Mouse (Mus musculus): ENCODE results near the gene Notch4. TPM values are rescaled to one million over a fixed set of nuclear protein-coding genes. Genes with fewer than 3 reads are reported as not detected.

Notch4 gene
- polyA plus RNA-seq, 1 experiment from 2014 or later: 5.2 TPM

GRCm38 (mm10) chr17:34604061-34604508 is 40.0 kb downstream of the Notch4 start, which contains the start of gene Agpat1:
Agpat1 (plus strand) TSS chr17:34604262.
- Histone ChIP-seq H3K4me3 (ENCODE audit: low read depth, low read length) (peak within 1 kb of the TSS; percentile 96), H3K9me3 (ENCODE audit: control insufficient read depth, low read length) (no peaks in the 10 kb centered on the region), H3K27me3 (ENCODE audit: control insufficient read depth, insufficient read depth, low read length) (no peaks in the 10 kb centered on the region), H3K27ac (replicated peaks; ENCODE audit: low read depth, low read length) (peak within 1 kb of the TSS; percentile 72), H3K4me2 (ENCODE audit: low read depth, severe bottlenecking) (peak within 1 kb of the TSS; percentile 93), H3K4me1 (ENCODE audit: control insufficient read depth, insufficient read depth, low read length) (peaks cover 16% of the 10 kb centered on the region), H3K9ac (ENCODE audit: low read length) (peak within 1 kb of the TSS; percentile 89), H3K36me3 (ENCODE audit: control insufficient read depth, insufficient read depth, low read length) (peaks cover 7% of the 10 kb centered on the region; the same call in 1 of the 2 replicates)
- ATAC-seq (ENCODE audit: insufficient number of reproducible peaks, low FRiP score, low TSS enrichment, low read depth) (peak; percentile 90), DNase-seq (ENCODE audit: low spot score) (peak; percentile 99)
- WGBS: 0% methylated on average over 35 of the region's 35 CpGs

GRCm38 (mm10) chr17:34604511-34605237 is 40.6 kb downstream of the Notch4 start:
- ATAC-seq (ENCODE audit: insufficient number of reproducible peaks, low FRiP score, low TSS enrichment, low read depth) (no peak), DNase-seq (ENCODE audit: low spot score) (no peak)
- peak overlapping the region; percentile 89 for H3K9ac ChIP-seq (ENCODE audit: low read length)
- no peaks in the 10 kb centered on the region for H3K27me3 ChIP-seq (ENCODE audit: control insufficient read depth, insufficient read depth, low read length)
- H3K4me3 ChIP-seq (ENCODE audit: low read depth, low read length): peak overlapping the region; percentile 96
- peak overlapping the region; percentile 93 for H3K4me2 ChIP-seq (ENCODE audit: low read depth, severe bottlenecking)
- WGBS: 10% methylated on average over 24 of the region's 24 CpGs
- H3K4me1 ChIP-seq (ENCODE audit: control insufficient read depth, insufficient read depth, low read length): peaks cover 16% of the 10 kb centered on the region
- no peaks in the 10 kb centered on the region for H3K9me3 ChIP-seq (ENCODE audit: control insufficient read depth, low read length)
- H3K27ac ChIP-seq (replicated peaks; ENCODE audit: low read depth, low read length): peak overlapping the region; percentile 72
- peaks cover 7% of the 10 kb centered on the region; the same call in 1 of the 2 replicates for H3K36me3 ChIP-seq (ENCODE audit: control insufficient read depth, insufficient read depth, low read length)

GRCm38 (mm10) chr17:34605609-34606008 is 41.5 kb downstream of the Notch4 start:
- H3K4me1 ChIP-seq (ENCODE audit: control insufficient read depth, insufficient read depth, low read length): peaks cover 16% of the 10 kb centered on the region

GRCm38 (mm10) chr17:34606186-34607039 is 42.3 kb downstream of the Notch4 start:
- H3K36me3 ChIP-seq (ENCODE audit: control insufficient read depth, insufficient read depth, low read length): peaks cover 8% of the 10 kb centered on the region; the same call in 1 of the 2 replicates
- ATAC-seq (ENCODE audit: insufficient number of reproducible peaks, low FRiP score, low TSS enrichment, low read depth) (no peak), DNase-seq (ENCODE audit: low spot score) (no peak)
- H3K27me3 ChIP-seq (ENCODE audit: control insufficient read depth, insufficient read depth, low read length): no peaks in the 10 kb centered on the region
- peak overlapping the region; percentile 68; the same call in 1 of the 2 replicates for H3K27ac ChIP-seq (replicated peaks; ENCODE audit: low read depth, low read length)
- peak overlapping the region; percentile 96 for H3K4me3 ChIP-seq (ENCODE audit: low read depth, low read length)
- H3K4me2 ChIP-seq (ENCODE audit: low read depth, severe bottlenecking): peak overlapping the region; percentile 93
- peak overlapping the region; percentile 89 for H3K9ac ChIP-seq (ENCODE audit: low read length)
- 18% methylated on average over 31 of the region's 32 CpGs for whole genome bisulfite sequencing
- no peaks in the 10 kb centered on the region for H3K9me3 ChIP-seq (ENCODE audit: control insufficient read depth, low read length)
- H3K4me1 ChIP-seq (ENCODE audit: control insufficient read depth, insufficient read depth, low read length): peaks cover 16% of the 10 kb centered on the region

More at GRCm38 (mm10) chr17:34605609-34606008, 41.5 kb downstream of the Notch4 start:
- Histone ChIP-seq H3K4me3 (ENCODE audit: low read depth, low read length) (peak overlapping the region; percentile 96), H3K9me3 (ENCODE audit: control insufficient read depth, low read length) (no peaks in the 10 kb centered on the region), H3K9ac (ENCODE audit: low read length) (peak overlapping the region; percentile 89), H3K36me3 (ENCODE audit: control insufficient read depth, insufficient read depth, low read length) (peaks cover 4% of the 10 kb centered on the region; the same call in 1 of the 2 replicates), H3K27me3 (ENCODE audit: control insufficient read depth, insufficient read depth, low read length) (no peaks in the 10 kb centered on the region), H3K27ac (replicated peaks; ENCODE audit: low read depth, low read length) (peak overlapping the region; percentile 72; the same call in 1 of the 2 replicates), H3K4me2 (ENCODE audit: low read depth, severe bottlenecking) (peak overlapping the region; percentile 93)
- under 1% methylated on average over 23 of the region's 30 CpGs for WGBS
- DNase-seq (ENCODE audit: low spot score) (peak; percentile 97), ATAC-seq (ENCODE audit: insufficient number of reproducible peaks, low FRiP score, low TSS enrichment, low read depth) (peak; percentile 14)

- H3K9ac ChIP-seq (ENCODE audit: low read length): no peak overlapping the region
Observed at GRCm38 (mm10) chr17:34607997-34608396, 43.9 kb downstream of the Notch4 start.

GRCm38 (mm10) chr17:34611050-34611449 is 47.0 kb downstream of the Notch4 start:
- H3K36me3 ChIP-seq (ENCODE audit: control insufficient read depth, insufficient read depth, low read length): peaks cover 25% of the 10 kb centered on the region
- DNase-seq (ENCODE audit: low spot score): no peak
- H3K27ac ChIP-seq (replicated peaks; ENCODE audit: low read depth, low read length): no peak overlapping the region
- ATAC-seq (ENCODE audit: insufficient number of reproducible peaks, low FRiP score, low TSS enrichment, low read depth): no peak
- H3K9me3 ChIP-seq (ENCODE audit: control insufficient read depth, low read length): no peaks in the 10 kb centered on the region
- H3K4me1 ChIP-seq (ENCODE audit: control insufficient read depth, insufficient read depth, low read length): peaks cover 6% of the 10 kb centered on the region
- 92% methylated on average over 8 of the region's 8 CpGs for WGBS
- H3K4me2 ChIP-seq (ENCODE audit: low read depth, severe bottlenecking): no peak overlapping the region
- H3K4me3 ChIP-seq (ENCODE audit: low read depth, low read length): no peak overlapping the region
- H3K9ac ChIP-seq (ENCODE audit: low read length): no peak overlapping the region
- H3K27me3 ChIP-seq (ENCODE audit: control insufficient read depth, insufficient read depth, low read length): no peaks in the 10 kb centered on the region

More at GRCm38 (mm10) chr17:34607997-34608396, 43.9 kb downstream of the Notch4 start:
- ATAC-seq (ENCODE audit: insufficient number of reproducible peaks, low FRiP score, low TSS enrichment, low read depth): no peak
- no peak for DNase-seq (ENCODE audit: low spot score)
- H3K4me2 ChIP-seq (ENCODE audit: low read depth, severe bottlenecking): no peak overlapping the region
- no peaks in the 10 kb centered on the region for H3K9me3 ChIP-seq (ENCODE audit: control insufficient read depth, low read length)
- H3K27me3 ChIP-seq (ENCODE audit: control insufficient read depth, insufficient read depth, low read length): no peaks in the 10 kb centered on the region
- WGBS: 92% methylated on average over 7 of the region's 7 CpGs
- peaks cover 14% of the 10 kb centered on the region for H3K4me1 ChIP-seq (ENCODE audit: control insufficient read depth, insufficient read depth, low read length)
- H3K4me3 ChIP-seq (ENCODE audit: low read depth, low read length): no peak overlapping the region
- peaks cover 18% of the 10 kb centered on the region for H3K36me3 ChIP-seq (ENCODE audit: control insufficient read depth, insufficient read depth, low read length)
- H3K27ac ChIP-seq (replicated peaks; ENCODE audit: low read depth, low read length): no peak overlapping the region

- no peak overlapping the region; the same call in 1 of the 2 replicates for H3K4me2 ChIP-seq (ENCODE audit: low read depth, severe bottlenecking)
- 86% methylated on average over 11 of the region's 11 CpGs for WGBS
- no peak overlapping the region for H3K9ac ChIP-seq (ENCODE audit: low read length)
- no peaks in the 10 kb centered on the region for H3K9me3 ChIP-seq (ENCODE audit: control insufficient read depth, low read length)
- H3K27ac ChIP-seq (replicated peaks; ENCODE audit: low read depth, low read length): no peak overlapping the region
- no peaks in the 10 kb centered on the region for H3K27me3 ChIP-seq (ENCODE audit: control insufficient read depth, insufficient read depth, low read length)
- H3K4me3 ChIP-seq (ENCODE audit: low read depth, low read length): no peak overlapping the region
- H3K4me1 ChIP-seq (ENCODE audit: control insufficient read depth, insufficient read depth, low read length): no peaks in the 10 kb centered on the region
- peaks cover 25% of the 10 kb centered on the region for H3K36me3 ChIP-seq (ENCODE audit: control insufficient read depth, insufficient read depth, low read length)
- ATAC-seq (ENCODE audit: insufficient number of reproducible peaks, low FRiP score, low TSS enrichment, low read depth): no peak
- DNase-seq (ENCODE audit: low spot score): no peak
Observed at GRCm38 (mm10) chr17:34613054-34613645, 49.1 kb downstream of the Notch4 start.

- no peaks in the 10 kb centered on the region for H3K27me3 ChIP-seq (ENCODE audit: control insufficient read depth, insufficient read depth, low read length)
- ATAC-seq (ENCODE audit: insufficient number of reproducible peaks, low FRiP score, low TSS enrichment, low read depth) (no peak), DNase-seq (ENCODE audit: low spot score) (no peak)
- H3K27ac ChIP-seq (replicated peaks; ENCODE audit: low read depth, low read length): no peak overlapping the region
- H3K9me3 ChIP-seq (ENCODE audit: control insufficient read depth, low read length): no peaks in the 10 kb centered on the region
- no peak overlapping the region for H3K4me3 ChIP-seq (ENCODE audit: low read depth, low read length)
- no peak overlapping the region for H3K9ac ChIP-seq (ENCODE audit: low read length)
- no peaks in the 10 kb centered on the region for H3K4me1 ChIP-seq (ENCODE audit: control insufficient read depth, insufficient read depth, low read length)
- WGBS: 86% methylated on average over 10 of the region's 10 CpGs
- peaks cover 25% of the 10 kb centered on the region for H3K36me3 ChIP-seq (ENCODE audit: control insufficient read depth, insufficient read depth, low read length)
- no peak overlapping the region for H3K4me2 ChIP-seq (ENCODE audit: low read depth, severe bottlenecking)
Observed at GRCm38 (mm10) chr17:34613830-34614229, 49.8 kb downstream of the Notch4 start.
